Mouse (Mus musculus) MEL (cell line): ENCODE measurements at regions not wholly inside any gene's neighbourhood (a gene's known extent, or its start where the extent isn't known, plus 50 kb on each side); places are given as distances from the start of the nearest gene placed in this dataset.

Experiments
- CTCF ChIP-seq, 3 experiments: IDR thresholded peaks in 2 of 3; conservative IDR thresholded peaks in 1 of 3; 2 replicates each; pipeline ENCODE4 v1.5.1; 2011 to 2012; ENCODE audit warnings: low read length in 3 of 3, low read depth in 2 of 3, mild to moderate bottlenecking in 2 of 3, improper control_type of control experiment in 1 of 3, inconsistent platforms in 1 of 3, mixed read lengths in 1 of 3, moderate library complexity in 1 of 3; ENCODE audit not compliant: control insufficient read depth in 1 of 3, insufficient read depth in 1 of 3, poor library complexity in 1 of 3, severe bottlenecking in 1 of 3
- KAT2A ChIP-seq: conservative IDR thresholded peaks from 2 replicates; pipeline ENCODE4 v1.6.1; 2012; ENCODE audit warnings: low read depth, low read length, improper control_type of control experiment, inconsistent platforms
- MAX ChIP-seq: IDR thresholded peaks from 2 replicates; pipeline ENCODE4 v1.6.1; 2011; ENCODE audit warnings: low read length, improper control_type of control experiment
- MYC ChIP-seq: IDR thresholded peaks from 2 replicates; pipeline ENCODE4 v1.6.1; 2011; ENCODE audit warnings: low read depth, mild to moderate bottlenecking, low read length, improper control_type of control experiment, moderate library complexity
- NRF1 ChIP-seq: IDR thresholded peaks from 2 replicates; pipeline ENCODE4 v1.6.1; 2014; ENCODE audit warnings: low read depth, mild to moderate bottlenecking, inconsistent platforms, low read length, improper control_type of control experiment, moderate library complexity; ENCODE audit not compliant: poor library complexity, insufficient read depth, severe bottlenecking
- SIN3A ChIP-seq: IDR thresholded peaks from 2 replicates; pipeline ENCODE4 v1.6.1; 2012; ENCODE audit warnings: low read length, improper control_type of control experiment, inconsistent platforms
- TBP ChIP-seq: IDR thresholded peaks from 2 replicates; pipeline ENCODE4 v1.8.0; 2011; ENCODE audit warnings: low read depth, low read length, improper control_type of control experiment
- TCF12 ChIP-seq: IDR thresholded peaks from 2 replicates; pipeline ENCODE4 v1.6.1; 2014; ENCODE audit warnings: low read depth, mild to moderate bottlenecking, inconsistent platforms, low read length, improper control_type of control experiment, moderate library complexity
- ZMIZ1 ChIP-seq: IDR thresholded peaks from 2 replicates; pipeline ENCODE4 v1.6.1; 2012; ENCODE audit warnings: low read depth, mild to moderate bottlenecking, inconsistent platforms, low read length, improper control_type of control experiment, moderate library complexity
- ZNF384 ChIP-seq: IDR thresholded peaks from 2 replicates; pipeline ENCODE4 v1.6.1; 2012; ENCODE audit warnings: low read depth, mild to moderate bottlenecking, inconsistent platforms, low read length, improper control_type of control experiment

- no peak for TF ChIP-seq ZNF384
- no peak for TF ChIP-seq TCF12
- no peak for TF ChIP-seq ZMIZ1
- no peak for TF ChIP-seq NRF1
- no peak for TF ChIP-seq CTCF (IDR thresholded peaks at IDR 0.05 in 2 of 3, conservative IDR thresholded peaks at IDR 0.05 in 1 of 3; ENCODE audit: control insufficient read depth in 1 of 3, insufficient read depth in 1 of 3, low read depth in 2 of 3, low read length in 3 of 3, poor library complexity in 1 of 3, severe bottlenecking in 1 of 3)
- TF ChIP-seq TBP, result no peak
- TF ChIP-seq MAX, result no peak
- TF ChIP-seq SIN3A, result no peak
- TF ChIP-seq KAT2A, result no peak
- no peak for TF ChIP-seq MYC
Measured at GRCm38 (mm10) chr3:52540862-52541380, 272.8 kb downstream of the Foxo1 start.
